Mouse (Mus musculus) heart, embryonic 16.5 days (tissue): ENCODE measurements around the gene Hdac4. TPM values are rescaled to one million over a fixed set of nuclear protein-coding genes. Genes with fewer than 3 reads are reported as not detected.

Experiments
- ATAC-seq: fragments of 200-750 bp; cut with Nextera tagmentation; replicated peaks from 2 replicates; pipeline ENCODE4 v1.8.0; 2017; ENCODE audit warnings: moderate number of reproducible peaks; ENCODE audit not compliant: insufficient read depth, low FRiP score; ENCODE audit errors: extremely low read depth
- H3K27ac ChIP-seq: fragments of 300-500 bp; sonication (generic); 2 replicates; pipeline ENCODE4 v1.5.1; 2014; ENCODE audit warnings: mild to moderate bottlenecking, low read length, control low read depth, moderate library complexity
- H3K27me3 ChIP-seq: fragments of 300-500 bp; sonication (generic); 2 replicates; pipeline ENCODE4 v1.6.1; 2014; ENCODE audit warnings: low read length, mixed read lengths; ENCODE audit not compliant: control insufficient read depth, insufficient read depth
- H3K36me3 ChIP-seq: fragments of 300-500 bp; sonication (generic); 2 replicates; pipeline ENCODE4 v1.6.1; 2014; ENCODE audit not compliant: control insufficient read depth, insufficient read depth
- H3K4me1 ChIP-seq: fragments of 300-500 bp; sonication (generic); 2 replicates; pipeline ENCODE4 v1.6.1; 2014; ENCODE audit warnings: low read length, mixed read lengths; ENCODE audit not compliant: control insufficient read depth, insufficient read depth
- H3K4me2 ChIP-seq: fragments of 300-500 bp; sonication (generic); 2 replicates; pipeline ENCODE4 v1.6.1; 2014; ENCODE audit warnings: low read depth, mild to moderate bottlenecking, control low read depth, low read length
- H3K4me3 ChIP-seq: fragments of 300-500 bp; sonication (generic); 2 replicates; pipeline ENCODE4 v1.5.1; 2014; ENCODE audit warnings: mild to moderate bottlenecking, control low read depth, low read length
- H3K9ac ChIP-seq: fragments of 300-500 bp; sonication (generic); 2 replicates; pipeline ENCODE4 v1.6.1; 2014; ENCODE audit warnings: low read length, control low read depth
- H3K9me3 ChIP-seq: fragments of 300-500 bp; sonication (generic); replicated peaks from 2 replicates; pipeline ENCODE4 v1.6.1; 2016; ENCODE audit warnings: low read length; ENCODE audit not compliant: control insufficient read depth
- WGBS: fragments of 180-500 bp; shearing (Covaris S2); extraction: QIAGEN DNeasy Blood & Tissue Kit; methylation state at CpG from one replicate; pipeline ENCODE4 v1.1.7; 2014; 5-methylcytosine and 5-hydroxymethylcytosine counted together
- polyA plus RNA-seq: library from polyadenylated mRNA; unstranded; fragments of >200 nt; fragmentation: Nextera tagmentation; extraction: Ambion mirVana; gene quantifications from 2 replicates; pipeline ENCODE4 v1.2.1, GENCODE M21; 2015

The Hdac4 gene
- polyA plus RNA-seq, 1 experiment from 2014 or later = 18.1 TPM

DNA sequence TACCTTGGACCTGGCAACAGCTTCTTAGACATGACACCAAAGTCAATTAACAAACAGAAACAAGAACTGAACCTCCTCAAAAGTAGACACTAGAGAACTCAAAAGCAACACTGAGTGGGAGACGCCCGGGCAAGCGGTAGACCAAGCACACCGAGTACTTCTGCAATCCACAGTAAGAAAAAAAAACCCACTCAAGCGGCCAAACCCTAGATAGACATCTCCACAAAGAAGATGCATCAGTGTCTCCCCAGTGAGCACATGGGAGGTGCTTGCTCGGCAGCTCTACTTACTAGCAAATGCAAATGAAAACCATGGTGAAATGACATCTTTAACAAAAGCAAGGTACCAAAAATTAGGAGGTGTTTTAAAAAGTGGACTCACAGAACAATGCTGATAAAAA lies 67.7 kb downstream of the Hdac4 start:
- no peak overlapping the region for H3K9ac ChIP-seq
- H3K4me2 ChIP-seq = no peak overlapping the region
- no peaks in the 10 kb centered on the region for H3K9me3 ChIP-seq
- H3K27me3 ChIP-seq = no peaks in the 10 kb centered on the region
- WGBS = 83% methylated on average over 6 of the region's 6 CpGs
- no peak overlapping the region for H3K4me3 ChIP-seq
- no peak overlapping the region for H3K27ac ChIP-seq
- ATAC-seq = no peak
- H3K36me3 ChIP-seq = no peaks in the 10 kb centered on the region
- peaks cover 25% of the 10 kb centered on the region for H3K4me1 ChIP-seq

DNA sequence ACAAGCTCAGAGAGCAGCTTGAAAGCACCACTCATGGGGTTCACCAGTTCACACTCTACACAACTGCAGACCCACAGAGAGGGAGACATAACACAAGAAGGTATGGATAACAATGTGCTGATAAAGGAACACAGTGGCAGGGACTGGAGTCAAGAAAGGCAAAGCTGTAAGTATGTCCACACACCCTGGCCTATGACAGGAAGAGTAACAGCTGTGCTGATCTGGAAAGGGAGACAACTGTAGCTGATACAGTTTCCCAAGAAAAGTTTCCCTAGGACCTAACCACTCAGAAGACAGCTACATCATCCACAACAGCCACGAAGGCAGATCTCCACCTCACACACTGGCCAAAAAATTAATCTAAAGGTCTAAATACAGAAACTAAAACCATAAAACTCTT lies 68.1 kb downstream of the Hdac4 start:
- WGBS = 62% methylated on average over 1 of the region's 1 CpGs
- ATAC-seq = no peak
- Histone ChIP-seq H3K9me3 (no peaks in the 10 kb centered on the region), H3K27ac (no peak overlapping the region), H3K36me3 (no peaks in the 10 kb centered on the region), H3K4me2 (no peak overlapping the region; the same call in 1 of the 2 replicates), H3K9ac (no peak overlapping the region), H3K4me1 (peaks cover 25% of the 10 kb centered on the region), H3K27me3 (no peaks in the 10 kb centered on the region), H3K4me3 (peak overlapping the region; percentile 0; the same call in 1 of the 2 replicates)

DNA sequence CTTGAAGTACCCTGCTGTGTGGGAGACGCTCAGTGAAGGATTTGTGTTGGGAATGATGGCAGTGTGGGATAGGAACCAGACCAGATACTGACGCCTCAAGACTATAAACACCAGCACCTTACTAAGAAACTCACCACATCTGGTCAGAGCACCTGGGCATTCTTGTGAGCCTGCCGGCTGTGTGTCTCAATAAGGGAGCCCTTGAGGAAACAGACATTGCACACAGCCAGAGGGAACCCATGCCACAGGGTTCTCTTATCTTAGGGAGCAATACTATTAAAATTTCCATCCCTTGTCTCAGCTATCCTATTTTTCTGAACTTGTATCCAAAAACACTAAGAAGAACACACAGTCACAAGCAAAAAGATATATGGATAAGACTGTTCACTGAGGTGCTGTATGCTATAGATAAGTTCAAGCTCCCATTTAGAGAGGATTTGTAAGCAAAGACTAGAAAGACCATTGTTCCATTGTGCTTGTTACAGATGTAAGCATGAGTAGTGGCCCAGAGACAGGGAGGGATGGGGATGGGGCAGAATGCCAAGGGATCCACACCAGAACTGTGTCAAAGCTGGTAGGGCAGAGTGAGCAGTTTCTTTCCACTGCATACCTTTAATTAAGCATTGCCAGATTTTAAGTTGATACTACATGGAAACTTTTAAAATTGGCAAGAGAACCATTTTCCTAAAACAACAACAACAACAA lies 70.8 kb downstream of the Hdac4 start:
- Histone ChIP-seq H3K4me2 (no peak overlapping the region), H3K4me3 (no peak overlapping the region), H3K27ac (no peak overlapping the region), H3K27me3 (no peaks in the 10 kb centered on the region), H3K9ac (no peak overlapping the region), H3K9me3 (no peaks in the 10 kb centered on the region), H3K4me1 (peaks cover 4% of the 10 kb centered on the region), H3K36me3 (no peaks in the 10 kb centered on the region)
- WGBS = 50% methylated on average over 3 of the region's 3 CpGs
- no peak for ATAC-seq

DNA sequence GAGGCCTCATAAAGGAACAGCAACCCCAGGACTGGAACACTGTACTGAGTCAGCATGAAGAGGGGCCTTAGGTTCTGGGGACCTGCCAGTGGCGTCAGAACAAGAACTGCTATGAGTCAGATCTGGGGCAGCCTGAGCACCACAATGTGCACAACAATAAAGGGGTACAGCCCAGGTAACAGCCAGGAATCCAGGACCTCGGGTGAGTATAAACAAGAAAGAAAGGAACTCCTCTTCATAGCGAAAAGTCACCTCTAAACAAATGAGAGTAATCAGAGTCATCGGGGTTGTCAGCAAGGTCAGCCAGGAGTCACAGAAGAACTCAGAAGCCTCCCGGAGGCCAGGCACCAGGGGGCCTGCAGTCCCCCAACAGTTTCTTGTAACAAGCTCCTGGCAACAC lies 76.2 kb downstream of the Hdac4 start:
- Histone ChIP-seq H3K27me3 (no peaks in the 10 kb centered on the region), H3K4me2 (no peak overlapping the region), H3K4me1 (peaks cover 23% of the 10 kb centered on the region), H3K9ac (no peak overlapping the region), H3K9me3 (no peaks in the 10 kb centered on the region), H3K36me3 (no peaks in the 10 kb centered on the region), H3K4me3 (no peak overlapping the region), H3K27ac (no peak overlapping the region)
- ATAC-seq = no peak
- WGBS = 29% methylated on average over 5 of the region's 5 CpGs

DNA sequence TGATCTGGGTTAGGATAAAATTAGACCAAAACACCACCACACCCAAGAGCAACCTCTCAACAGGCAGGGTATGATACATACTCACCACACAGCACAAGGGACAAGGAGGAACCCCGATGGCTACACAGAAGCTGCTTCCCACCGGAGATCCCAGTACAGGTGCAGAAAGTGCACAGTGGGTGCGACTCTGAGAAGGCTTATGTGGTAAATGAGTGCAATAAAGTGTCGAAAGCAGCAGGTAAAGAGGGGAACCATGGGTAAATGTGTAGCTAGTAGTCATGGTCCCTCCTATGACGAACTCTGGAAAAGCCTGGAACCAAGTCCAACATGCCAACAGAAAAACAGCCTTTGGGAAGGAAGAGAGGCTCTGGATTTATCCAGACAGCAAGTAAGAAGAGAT lies 77.9 kb downstream of the Hdac4 start:
- H3K36me3 ChIP-seq = no peaks in the 10 kb centered on the region
- H3K27ac ChIP-seq = no peak overlapping the region
- no peak overlapping the region for H3K4me3 ChIP-seq
- no peak overlapping the region for H3K4me2 ChIP-seq
- no peak for ATAC-seq
- no peaks in the 10 kb centered on the region for H3K27me3 ChIP-seq
- 88% methylated on average over 5 of the region's 5 CpGs for WGBS
- no peaks in the 10 kb centered on the region for H3K9me3 ChIP-seq
- H3K9ac ChIP-seq = no peak overlapping the region
- peaks cover 37% of the 10 kb centered on the region for H3K4me1 ChIP-seq

DNA sequence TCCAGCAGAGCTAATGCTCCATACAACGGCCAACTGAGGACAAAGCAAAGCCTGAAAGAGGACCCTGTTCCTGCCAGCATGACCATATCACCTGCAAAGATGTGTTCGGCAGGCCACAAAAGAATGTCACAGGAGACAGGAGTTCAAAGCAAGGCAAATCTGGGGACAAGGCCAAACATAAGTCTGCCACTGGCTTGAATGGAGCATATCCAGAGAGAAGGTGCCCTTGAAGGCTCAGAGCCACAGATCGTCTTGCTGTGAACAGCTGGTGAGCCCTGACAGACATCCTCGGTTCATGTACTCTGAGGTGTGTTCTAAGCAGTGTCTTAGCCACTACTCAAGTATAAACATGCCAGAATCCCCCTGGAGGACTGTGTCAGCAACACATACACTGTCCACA lies 79.3 kb downstream of the Hdac4 start:
- no peaks in the 10 kb centered on the region for H3K27me3 ChIP-seq
- no peaks in the 10 kb centered on the region for H3K36me3 ChIP-seq
- peak overlapping the region; percentile 70 for H3K27ac ChIP-seq
- 43% methylated on average over 4 of the region's 4 CpGs for WGBS
- peaks cover 43% of the 10 kb centered on the region for H3K4me1 ChIP-seq
- no peak overlapping the region for H3K4me2 ChIP-seq
- no peak overlapping the region for H3K4me3 ChIP-seq
- no peak for ATAC-seq
- H3K9ac ChIP-seq = no peak overlapping the region; the same call in 1 of the 2 replicates
- no peaks in the 10 kb centered on the region for H3K9me3 ChIP-seq

DNA sequence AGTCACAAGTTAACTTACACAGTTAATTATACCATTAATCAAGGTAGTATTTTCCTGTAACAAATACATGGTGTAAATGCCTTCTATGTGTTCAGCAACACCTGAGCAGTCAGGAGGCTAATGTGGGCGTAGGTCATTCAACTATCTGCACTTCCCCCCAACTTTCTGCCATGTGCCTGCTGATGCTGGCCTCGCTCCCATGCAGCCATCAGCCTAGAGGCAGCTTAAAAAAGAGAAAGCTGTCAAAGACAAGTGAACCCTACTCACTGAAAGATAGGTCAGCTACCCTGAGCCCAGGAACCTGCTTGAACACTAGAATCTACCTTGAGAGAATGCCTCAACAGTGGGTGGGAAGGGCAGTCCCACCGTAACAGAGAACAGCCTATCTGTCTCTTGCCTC lies 81.4 kb downstream of the Hdac4 start:
- Histone ChIP-seq H3K9me3 (no peaks in the 10 kb centered on the region), H3K4me3 (no peak overlapping the region), H3K27ac (no peak overlapping the region), H3K4me2 (no peak overlapping the region), H3K4me1 (peaks cover 39% of the 10 kb centered on the region), H3K27me3 (no peaks in the 10 kb centered on the region), H3K9ac (no peak overlapping the region), H3K36me3 (no peaks in the 10 kb centered on the region)
- ATAC-seq = no peak
- 86% methylated on average over 3 of the region's 3 CpGs for WGBS

DNA sequence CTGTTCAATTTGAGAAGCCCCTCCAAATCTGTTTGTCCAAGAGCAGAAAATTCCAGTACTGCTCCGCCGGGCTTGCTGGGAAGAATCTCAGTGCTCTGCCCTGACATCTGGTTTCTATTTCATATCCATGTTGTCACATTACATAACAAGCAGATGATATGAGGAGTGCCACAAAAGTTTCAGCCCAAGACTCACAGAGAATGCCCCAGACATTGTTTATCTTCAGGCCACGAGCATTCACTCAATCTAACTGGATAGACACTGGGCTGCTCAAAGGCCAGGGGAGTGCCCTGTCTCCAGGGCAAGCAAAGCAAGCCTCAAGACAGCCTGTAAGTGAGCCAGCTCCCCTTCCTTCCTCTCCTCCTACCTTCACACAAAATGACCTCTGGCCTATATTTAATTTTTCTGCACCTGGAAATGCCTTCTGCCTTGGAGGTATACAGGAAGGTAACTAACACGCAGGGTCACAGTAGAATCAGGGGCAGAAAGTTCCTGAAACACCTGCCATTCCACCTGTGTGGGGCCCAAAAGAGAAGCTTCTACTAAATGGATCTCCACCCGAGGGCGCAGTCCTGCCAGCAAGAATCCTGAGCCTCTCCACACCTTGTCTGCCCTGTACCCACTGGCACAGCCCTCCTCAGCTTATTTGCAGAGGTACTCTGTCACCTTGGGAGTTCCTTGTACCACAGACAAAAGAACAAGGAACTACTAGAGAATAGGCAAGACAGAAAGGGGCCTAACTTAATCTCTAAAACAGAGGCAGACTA lies 82.1 kb downstream of the Hdac4 start:
- Histone ChIP-seq H3K4me1 (peaks cover 40% of the 10 kb centered on the region), H3K4me3 (no peak overlapping the region)

DNA sequence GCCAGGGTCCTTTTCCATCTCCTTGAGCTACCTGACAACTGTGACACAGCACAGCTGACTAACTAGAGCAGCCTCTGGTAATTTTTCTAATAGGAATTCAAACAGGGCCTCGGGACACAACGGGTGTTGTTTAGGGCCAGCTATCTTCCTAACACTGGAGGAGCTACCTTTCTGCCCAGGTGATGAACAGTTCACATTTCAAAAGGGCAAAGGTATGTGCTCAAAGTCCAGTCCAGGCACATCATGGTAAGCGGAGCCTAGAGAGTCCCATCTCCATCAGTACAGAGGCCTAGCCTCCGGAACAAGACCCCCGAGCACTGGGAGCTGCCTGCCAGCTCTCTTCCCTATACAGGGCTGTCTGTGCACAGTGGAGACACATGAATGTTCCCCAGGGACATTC lies 82.9 kb downstream of the Hdac4 start:
- no peaks in the 10 kb centered on the region for H3K27me3 ChIP-seq
- no peak overlapping the region for H3K27ac ChIP-seq
- no peaks in the 10 kb centered on the region for H3K36me3 ChIP-seq
- H3K4me2 ChIP-seq = no peak overlapping the region
- no peak overlapping the region for H3K9ac ChIP-seq
- H3K4me1 ChIP-seq = peaks cover 42% of the 10 kb centered on the region
- no peaks in the 10 kb centered on the region for H3K9me3 ChIP-seq
- ATAC-seq = no peak
- H3K4me3 ChIP-seq = no peak overlapping the region
- WGBS = 88% methylated on average over 5 of the region's 5 CpGs

More for the DNA sequence above, 82.1 kb downstream of the Hdac4 start:
- H3K9ac ChIP-seq = peak overlapping the region; percentile 27; the same call in 1 of the 2 replicates
- peak overlapping the region; percentile 52 for H3K27ac ChIP-seq
- no peaks in the 10 kb centered on the region for H3K27me3 ChIP-seq
- H3K36me3 ChIP-seq = no peaks in the 10 kb centered on the region
- ATAC-seq = no peak
- no peak overlapping the region for H3K4me2 ChIP-seq
- H3K9me3 ChIP-seq = no peaks in the 10 kb centered on the region
- WGBS = 54% methylated on average over 6 of the region's 6 CpGs
